Mouse (Mus musculus) embryonic fibroblast, embryonic 13.5 days (primary cell): ENCODE results near the gene Ints2.

Source experiments
- CTCF ChIP-seq: IDR thresholded peaks from 2 replicates; pipeline ENCODE4 v1.5.1; 2011; ENCODE audit warnings: mild to moderate bottlenecking, control low read depth, low read length, moderate library complexity, borderline replicate concordance; ENCODE audit not compliant: insufficient read depth
- POLR2A ChIP-seq: IDR thresholded peaks from 2 replicates; pipeline ENCODE4 v1.6.1; 2011; ENCODE audit warnings: low read depth, mild to moderate bottlenecking, control low read depth, low read length, moderate library complexity

GRCm38 (mm10) chr11:86257054-86257453, 321 bp downstream of the Ints2 start:
- TF ChIP-seq CTCF, result no peak
- no peak for TF ChIP-seq POLR2A
